In the genomic region with DNA sequence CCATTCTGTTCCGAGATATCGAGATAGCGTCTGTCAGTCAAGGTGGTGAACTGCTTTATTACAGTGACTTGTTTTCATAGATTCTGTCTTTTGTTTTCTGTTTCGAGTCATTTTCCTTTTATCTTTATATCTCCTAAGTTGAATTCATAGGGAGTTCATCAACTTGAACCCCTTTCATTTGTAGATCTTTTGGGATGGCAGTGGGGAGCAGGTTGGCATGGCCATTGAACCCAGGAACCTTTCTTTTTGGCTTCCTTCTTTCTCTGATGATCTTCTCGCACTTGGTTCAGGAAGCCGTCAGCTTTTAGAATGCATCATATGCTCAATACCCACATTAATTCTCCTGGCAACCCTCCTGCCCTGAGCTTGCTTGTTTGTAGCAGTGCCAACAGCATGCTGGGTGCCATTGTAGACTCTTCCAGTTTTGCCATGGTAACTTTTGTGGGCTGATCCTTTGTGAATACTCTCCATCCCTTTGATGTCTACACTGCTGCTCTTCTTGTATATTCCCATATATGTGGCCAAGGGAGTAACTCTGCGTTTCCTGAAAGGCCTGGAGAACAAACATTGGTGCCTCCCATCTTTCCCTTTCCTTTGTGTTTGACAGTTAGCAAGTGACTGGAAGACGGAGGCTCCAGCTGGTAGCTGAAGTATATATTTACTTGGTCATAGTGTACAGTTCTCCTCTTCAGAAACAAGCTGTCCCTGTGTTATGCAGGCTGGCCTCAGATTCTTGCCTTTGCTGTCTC, we compare ENCODE assay signal across 11 mouse cellular contexts. TPM values are rescaled to one million over a fixed set of nuclear protein-coding genes. Genes with fewer than 3 reads are reported as not detected.
DNase-seq lines count a peak whose midpoint lies in the region; ATAC-seq lines count a peak whose summit lies in the region.
"Had no signal": no experiment of that assay in that cellular context is flagged by ENCODE, and none has a peak within 500 bp of the region (broad histone marks: within the 10 kb centered on the region; RNA-seq: fewer than 3 reads in every experiment).

No protein-coding gene starts in this region.

- WGBS in hindbrain, embryonic 14.5 days = 32% methylated on average over 8 of the region's 8 CpGs
- 42% methylated on average over 8 of the region's 8 CpGs for WGBS in midbrain, embryonic 13.5 days

- H3K4me2 ChIP-seq in hindbrain, embryonic 14.5 days (replicated peaks) = no peak overlapping the region
- no peak overlapping the region; the same call in none of the 2 replicates for H3K4me2 ChIP-seq in midbrain, embryonic 13.5 days (replicated peaks)
- H3K4me2 ChIP-seq: embryonic facial prominence, embryonic 13.5 days had no signal

- 0 out of 2 replicates have a peak, but pooled peaks have one; percentile 39 for ATAC-seq in frontal cortex, adult (ENCODE audit: low TSS enrichment)
- ATAC-seq in hindbrain, embryonic 14.5 days (ENCODE audit: low FRiP score) = peak; percentile 81
- peak; percentile 86 for ATAC-seq in midbrain, embryonic 13.5 days
- ATAC-seq in CD4-positive, CD25-positive, alpha-beta regulatory T cell, adult 4 months = no peak
- ATAC-seq: inflammation-experienced regulatory T-cells, adult 6 months had no signal

- H3K4me3 ChIP-seq in hindbrain, embryonic 14.5 days (replicated peaks; ENCODE audit: low read length) = no peak overlapping the region
- H3K4me3 ChIP-seq in midbrain, embryonic 13.5 days (replicated peaks) = no peak overlapping the region
- H3K4me3 ChIP-seq: embryonic facial prominence, embryonic 13.5 days had no signal

- intact Hi-C loops in gastrocnemius, postnatal 14 days (cut with DNase I; ENCODE audit: low total_unique reads) = no loop called here

- no peak for DNase-seq in frontal cortex, postnatal 25 days (ENCODE audit: low spot score in 2 of 2)
- DNase-seq in cerebellum, postnatal 14 days = peak; percentile 86 to 90
- DNase-seq in hindbrain, embryonic 14.5 days (ENCODE audit: low spot score) = peak; percentile 69
- no peak for DNase-seq in urinary bladder, postnatal 25 days (ENCODE audit: low spot score)
- no peak for DNase-seq in gastrocnemius, postnatal 14 days

- no peaks in the 10 kb centered on the region for H3K27me3 ChIP-seq in hindbrain, embryonic 14.5 days (ENCODE audit: control insufficient read depth, insufficient read depth, low read length)
- no peaks in the 10 kb centered on the region for H3K27me3 ChIP-seq in midbrain, embryonic 13.5 days
- H3K27me3 ChIP-seq: embryonic facial prominence, embryonic 13.5 days had no signal

- no peaks in the 10 kb centered on the region for H3K9me3 ChIP-seq in hindbrain, embryonic 14.5 days (ENCODE audit: control insufficient read depth, low read length)
- H3K9me3 ChIP-seq in midbrain, embryonic 13.5 days = no peaks in the 10 kb centered on the region
- H3K9me3 ChIP-seq: embryonic facial prominence, embryonic 13.5 days had no signal

- peaks cover 55% of the 10 kb centered on the region for H3K36me3 ChIP-seq in hindbrain, embryonic 14.5 days (replicated peaks; ENCODE audit: control insufficient read depth, insufficient read depth)
- peaks cover 55% of the 10 kb centered on the region for H3K36me3 ChIP-seq in midbrain, embryonic 13.5 days

- peaks cover 21% of the 10 kb centered on the region for H3K4me1 ChIP-seq in hindbrain, embryonic 14.5 days (replicated peaks; ENCODE audit: control insufficient read depth, insufficient read depth, low read length)
- peaks cover 24% of the 10 kb centered on the region for H3K4me1 ChIP-seq in midbrain, embryonic 13.5 days (replicated peaks)
- H3K4me1 ChIP-seq: embryonic facial prominence, embryonic 13.5 days had no signal

- H3K9ac ChIP-seq in hindbrain, embryonic 14.5 days = no peak overlapping the region
- no peak overlapping the region for H3K9ac ChIP-seq in midbrain, embryonic 13.5 days (replicated peaks)
- H3K9ac ChIP-seq: embryonic facial prominence, embryonic 13.5 days had no signal

- peak overlapping the region; percentile 83 for H3K27ac ChIP-seq in hindbrain, embryonic 14.5 days
- peak overlapping the region; percentile 88 for H3K27ac ChIP-seq in midbrain, embryonic 13.5 days
- H3K27ac ChIP-seq: embryonic facial prominence, embryonic 13.5 days had no signal

RNA-seq across cellular contexts. Expression of a gene that starts 22.6 kb away (rescaled TPM):
- polyA plus RNA-seq in hindbrain, embryonic 14.5 days (2014; fragmentation: Nextera tagmentation; extraction: Ambion mirVana) = 51.1 and 62.7 TPM in 2 replicates
- polyA plus RNA-seq in midbrain, embryonic 13.5 days (2015; fragmentation: Nextera tagmentation; extraction: Ambion mirVana) = 64.3 and 67.4 TPM in 2 replicates
- 10 to 100 TPM; 39.2 to 57.3 TPM for polyA plus RNA-seq in CD4-positive, CD25-positive, alpha-beta regulatory T cell, adult 4 months (2017; shearing (Covaris generic))
- total RNA-seq in gastrocnemius, postnatal 14 days (2021) = 100 to 1,000 TPM; 109 to 114 TPM

RNA-seq across cellular contexts. Expression of a gene that starts 39.8 kb away (rescaled TPM):
- 98.6 and 100 TPM in 2 replicates for polyA plus RNA-seq in hindbrain, embryonic 14.5 days (2014; fragmentation: Nextera tagmentation; extraction: Ambion mirVana)
- polyA plus RNA-seq in midbrain, embryonic 13.5 days (2015; fragmentation: Nextera tagmentation; extraction: Ambion mirVana) = 37.0 and 40.5 TPM in 2 replicates
- not detected for polyA plus RNA-seq in CD4-positive, CD25-positive, alpha-beta regulatory T cell, adult 4 months (2017; shearing (Covaris generic))
- not detected for total RNA-seq in gastrocnemius, postnatal 14 days (2021)
- total RNA-seq: gastrocnemius, postnatal 4 days had no signal
- polyA plus RNA-seq: inflammation-experienced regulatory T-cells, adult 6 months had no signal

Comparison
In these comparisons a context has a peak if more than half of its experiments do, and no peak if none do; other contexts are left out.
1. DNase-seq: peak in cerebellum, postnatal 14 days (2 of 2) and hindbrain, embryonic 14.5 days (single experiment); none in frontal cortex, postnatal 25 days (0 of 2), urinary bladder, postnatal 25 days (single experiment) and gastrocnemius, postnatal 14 days (single experiment).
2. RNA of a gene that starts 39.8 kb away (polyA plus RNA-seq): 98.6 to 100 TPM in hindbrain, embryonic 14.5 days and 37.0 to 40.5 TPM in midbrain, embryonic 13.5 days; not detected in CD4-positive, CD25-positive, alpha-beta regulatory T cell, adult 4 months; every median in the first group is over 10 times any median in the second.